Mouse (Mus musculus): ENCODE measurements around the gene Ap1g2. TPM values are rescaled to one million over a fixed set of nuclear protein-coding genes. Genes with fewer than 3 reads are reported as not detected.

The Ap1g2 gene
- polyA plus RNA-seq, 1 experiment = 112 TPM

DNA sequence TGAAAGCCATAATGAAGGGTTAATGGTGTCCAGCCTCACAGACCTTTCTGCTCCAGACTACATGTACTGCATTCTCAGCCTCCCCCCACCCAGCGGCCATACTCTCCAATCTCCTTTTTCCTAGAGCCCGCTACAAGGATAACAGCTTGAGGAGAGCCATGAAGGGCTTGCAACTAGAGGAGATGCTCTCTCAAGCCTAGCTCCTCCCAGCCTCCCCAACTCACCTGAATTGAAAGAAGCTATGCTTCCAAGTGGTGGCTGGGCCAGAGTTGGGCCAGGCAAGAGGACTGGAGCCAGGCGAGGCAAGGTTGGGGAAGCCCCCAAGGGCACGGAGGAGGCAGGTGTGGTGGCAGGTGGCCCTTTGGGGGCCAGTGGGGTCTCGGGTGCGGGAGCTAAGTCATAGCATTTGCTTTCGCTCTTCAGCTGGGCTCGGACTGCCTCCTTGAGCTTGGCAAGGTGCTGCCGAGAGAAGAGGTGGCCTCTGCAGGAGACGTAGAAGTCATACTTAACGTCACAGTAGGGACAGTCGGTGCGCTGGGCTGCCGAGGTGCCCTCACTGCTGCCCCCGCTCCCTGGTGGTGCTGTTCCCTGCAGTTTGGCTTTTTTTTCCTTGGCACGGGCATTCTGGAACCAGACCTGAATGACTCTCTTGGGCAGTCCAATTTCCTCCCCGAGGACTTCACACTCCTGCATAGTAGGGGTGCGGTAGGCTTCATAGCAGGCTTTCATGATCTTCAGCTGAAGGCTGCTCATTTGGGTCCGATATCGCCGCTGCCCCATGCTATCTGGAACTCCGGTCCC lies 42.6 kb downstream of the Ap1g2 start:
- Histone ChIP-seq H3K4me1 (ENCODE audit: control insufficient read depth, insufficient read depth, low read length) (no peaks in the 10 kb centered on the region), H3K4me3 (replicated peaks; ENCODE audit: control insufficient read depth, low read depth, low read length) (no peak overlapping the region), H3K27ac (ENCODE audit: control insufficient read depth, insufficient read depth, low read depth, low read length, poor library complexity) (no peak overlapping the region)
- TF ChIP-seq POLR2A (IDR thresholded peaks at IDR 0.05; ENCODE audit: borderline replicate concordance, control insufficient read depth, low read depth, low read length) (no peak), CTCF (IDR thresholded peaks at IDR 0.05; ENCODE audit: control insufficient read depth, insufficient read depth, low read length) (no peak)
- 87% methylated on average over 22 of the region's 22 CpGs for WGBS

DNA sequence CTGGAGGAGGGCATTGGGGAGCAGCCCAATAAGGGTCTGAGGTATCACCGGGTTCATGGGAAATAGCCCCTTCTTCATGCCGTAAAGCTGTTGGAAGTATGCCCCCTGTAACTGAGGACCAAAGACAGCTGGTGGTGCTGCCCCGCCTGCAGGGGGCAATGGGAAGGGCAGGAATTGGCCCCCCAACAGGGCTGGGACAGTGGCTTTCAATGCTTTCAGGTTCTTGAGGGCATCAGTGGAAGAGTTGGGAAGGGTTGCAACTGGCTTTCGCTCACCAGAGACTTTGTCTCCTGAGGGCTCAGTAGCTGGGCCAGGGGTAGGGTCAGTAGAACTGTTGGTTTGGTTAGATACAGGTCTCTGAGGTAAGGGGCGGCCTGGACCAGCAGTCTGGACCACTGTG lies 43.3 kb downstream of the Ap1g2 start:
- Histone ChIP-seq H3K27ac (ENCODE audit: control insufficient read depth, insufficient read depth, low read depth, low read length, poor library complexity) (no peak overlapping the region), H3K4me3 (replicated peaks; ENCODE audit: control insufficient read depth, low read depth, low read length) (no peak overlapping the region), H3K4me1 (ENCODE audit: control insufficient read depth, insufficient read depth, low read length) (no peaks in the 10 kb centered on the region)
- no peak for TF ChIP-seq CTCF (IDR thresholded peaks at IDR 0.05; ENCODE audit: control insufficient read depth, insufficient read depth, low read length)
- TF ChIP-seq POLR2A (IDR thresholded peaks at IDR 0.05; ENCODE audit: borderline replicate concordance, control insufficient read depth, low read depth, low read length) = no peak
- WGBS = 74% methylated on average over 5 of the region's 5 CpGs

DNA sequence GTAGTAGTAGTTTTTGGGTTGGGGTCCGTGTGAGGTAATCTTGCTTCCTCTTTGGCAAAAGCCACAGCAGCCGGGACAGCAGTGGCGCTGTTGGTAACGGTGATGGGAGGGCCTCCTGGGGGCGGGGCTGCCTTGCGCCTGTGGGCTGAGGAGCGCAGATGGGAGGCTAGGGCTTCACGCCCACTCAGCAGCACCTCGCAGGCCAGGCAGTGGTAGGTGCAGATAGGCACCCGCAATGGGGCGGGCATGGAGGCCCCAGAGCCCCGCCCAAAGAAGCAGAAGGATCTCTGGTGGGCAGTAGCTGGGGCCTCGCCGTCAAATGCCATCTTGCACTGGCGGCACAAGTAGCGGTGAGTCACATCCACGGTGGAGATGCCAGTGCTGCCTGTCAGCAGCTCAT lies 43.8 kb downstream of the Ap1g2 start:
- no peaks in the 10 kb centered on the region for H3K4me1 ChIP-seq (ENCODE audit: control insufficient read depth, insufficient read depth, low read length)
- no peak for TF ChIP-seq CTCF (IDR thresholded peaks at IDR 0.05; ENCODE audit: control insufficient read depth, insufficient read depth, low read length)
- TF ChIP-seq POLR2A (IDR thresholded peaks at IDR 0.05; ENCODE audit: borderline replicate concordance, control insufficient read depth, low read depth, low read length) = no peak
- no peak overlapping the region for H3K4me3 ChIP-seq (replicated peaks; ENCODE audit: control insufficient read depth, low read depth, low read length)
- 2% methylated on average over 17 of the region's 17 CpGs for WGBS
- H3K27ac ChIP-seq (ENCODE audit: control insufficient read depth, insufficient read depth, low read depth, low read length, poor library complexity) = no peak overlapping the region; the same call in 1 of the 2 replicates

DNA sequence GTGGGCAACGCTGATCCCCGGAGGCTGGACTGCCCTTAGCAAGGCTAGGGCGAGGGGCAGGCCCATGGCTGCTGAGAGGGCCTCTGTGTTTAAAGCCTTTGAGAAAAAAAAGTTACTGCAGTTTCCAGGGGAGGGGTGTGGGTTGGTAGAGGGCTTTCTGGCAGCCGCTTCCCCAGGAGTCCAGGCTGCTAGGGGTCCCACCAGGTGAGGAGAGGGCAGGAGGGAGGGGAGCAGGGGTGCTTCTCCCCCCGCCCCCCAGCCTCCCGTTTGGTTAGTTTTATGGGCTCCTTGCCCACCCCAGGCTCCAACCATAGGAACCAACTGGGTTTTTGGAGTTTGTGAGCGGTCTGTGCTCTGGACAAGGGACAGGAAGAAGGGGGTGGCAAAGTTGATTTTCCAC lies 44.5 kb downstream of the Ap1g2 start:
- Histone ChIP-seq H3K27ac (ENCODE audit: control insufficient read depth, insufficient read depth, low read depth, low read length, poor library complexity) (no peak overlapping the region), H3K4me1 (ENCODE audit: control insufficient read depth, insufficient read depth, low read length) (no peaks in the 10 kb centered on the region), H3K4me3 (replicated peaks; ENCODE audit: control insufficient read depth, low read depth, low read length) (no peak overlapping the region)
- no peak for TF ChIP-seq POLR2A (IDR thresholded peaks at IDR 0.05; ENCODE audit: borderline replicate concordance, control insufficient read depth, low read depth, low read length)
- no peak for TF ChIP-seq CTCF (IDR thresholded peaks at IDR 0.05; ENCODE audit: control insufficient read depth, insufficient read depth, low read length)
- WGBS = 54% methylated on average over 7 of the region's 7 CpGs

DNA sequence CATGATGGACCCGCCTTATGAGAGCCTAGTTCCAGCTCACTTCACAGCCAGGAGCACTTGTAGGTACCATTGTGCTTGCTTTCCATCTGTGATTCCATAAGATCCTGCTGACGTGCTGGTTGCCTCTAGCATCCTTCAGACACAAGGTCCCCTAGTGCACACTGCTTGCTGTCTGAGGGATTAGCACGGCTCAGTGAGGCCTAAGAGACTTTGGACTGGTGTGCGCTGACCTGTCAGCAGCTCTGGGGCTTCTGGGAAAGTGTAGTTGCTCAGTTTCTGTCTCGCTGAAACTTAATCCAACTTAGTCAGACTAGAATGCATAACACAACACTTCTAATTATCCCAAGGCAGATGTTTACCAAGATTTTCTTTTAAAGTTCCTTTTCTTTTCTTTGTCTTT lies 46.5 kb downstream of the Ap1g2 start:
- no peak overlapping the region for H3K4me3 ChIP-seq (replicated peaks; ENCODE audit: control insufficient read depth, low read depth, low read length)
- 84% methylated on average over 5 of the region's 5 CpGs for WGBS

DNA sequence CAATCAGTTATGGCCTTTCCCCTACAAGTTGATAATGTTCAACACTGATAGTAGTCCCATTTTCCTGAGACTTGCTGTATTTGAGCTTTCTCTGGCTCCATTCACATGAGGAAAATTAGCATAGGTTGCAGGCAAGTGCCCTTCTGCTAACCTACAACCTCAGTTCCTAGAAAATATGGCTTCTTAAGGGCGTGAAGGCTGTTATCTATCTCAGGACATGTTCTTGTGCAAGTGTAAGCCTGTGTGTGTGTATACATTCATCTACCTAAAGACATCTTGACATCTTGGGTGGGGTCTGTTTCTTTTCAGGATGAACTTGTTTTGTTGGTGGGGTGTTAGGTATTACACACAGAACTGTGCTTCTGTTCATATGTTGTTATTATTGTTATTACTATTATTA lies 47.4 kb downstream of the Ap1g2 start:
- TF ChIP-seq POLR2A (IDR thresholded peaks at IDR 0.05; ENCODE audit: borderline replicate concordance, control insufficient read depth, low read depth, low read length) = no peak
- TF ChIP-seq CTCF (IDR thresholded peaks at IDR 0.05; ENCODE audit: control insufficient read depth, insufficient read depth, low read length) = no peak
- no peak overlapping the region for H3K4me3 ChIP-seq (replicated peaks; ENCODE audit: control insufficient read depth, low read depth, low read length)
- 64% methylated on average over 1 of the region's 1 CpGs for WGBS
- H3K4me1 ChIP-seq (ENCODE audit: control insufficient read depth, insufficient read depth, low read length) = no peaks in the 10 kb centered on the region
- H3K27ac ChIP-seq (ENCODE audit: control insufficient read depth, insufficient read depth, low read depth, low read length, poor library complexity) = no peak overlapping the region

More for the DNA sequence above, 46.5 kb downstream of the Ap1g2 start:
- Histone ChIP-seq H3K27ac (ENCODE audit: control insufficient read depth, insufficient read depth, low read depth, low read length, poor library complexity) (no peak overlapping the region), H3K4me1 (ENCODE audit: control insufficient read depth, insufficient read depth, low read length) (no peaks in the 10 kb centered on the region)
- TF ChIP-seq CTCF (IDR thresholded peaks at IDR 0.05; ENCODE audit: control insufficient read depth, insufficient read depth, low read length) = no peak
- TF ChIP-seq POLR2A (IDR thresholded peaks at IDR 0.05; ENCODE audit: borderline replicate concordance, control insufficient read depth, low read depth, low read length) = no peak

DNA sequence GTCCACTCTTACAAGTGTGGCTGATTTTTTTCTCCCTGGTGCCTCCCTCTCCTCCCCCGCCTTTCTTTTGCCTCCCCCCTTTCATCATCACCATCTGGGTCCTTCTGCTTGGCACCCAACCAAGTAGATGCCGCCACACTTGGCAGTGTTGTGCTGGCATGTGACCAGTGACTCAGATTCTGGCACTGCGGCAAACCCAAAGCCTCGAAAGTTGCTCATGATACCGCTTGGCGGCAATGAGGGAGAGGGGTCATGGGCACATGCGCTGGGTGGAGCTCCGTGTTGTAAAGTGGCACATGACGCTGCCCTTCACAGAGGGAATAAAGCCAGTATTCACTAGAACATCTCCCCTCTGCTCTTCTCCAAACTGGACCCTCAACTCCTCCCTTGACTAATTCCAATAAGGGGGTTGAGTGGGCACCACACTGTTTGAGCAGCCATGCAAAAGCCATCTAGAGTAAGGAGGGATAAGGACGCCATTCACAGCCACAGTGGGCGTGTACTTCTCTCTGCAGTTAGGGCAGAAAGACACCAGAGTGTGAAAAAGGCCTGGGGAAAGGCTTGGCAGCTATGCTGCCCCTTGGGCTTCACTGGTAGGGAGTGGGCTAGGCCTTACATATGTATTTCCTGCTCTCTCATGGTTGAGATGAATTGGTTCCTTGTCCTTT lies 51.1 kb downstream of the Ap1g2 start:
- Histone ChIP-seq H3K27ac (ENCODE audit: control insufficient read depth, insufficient read depth, low read depth, low read length, poor library complexity) (no peak overlapping the region), H3K4me1 (ENCODE audit: control insufficient read depth, insufficient read depth, low read length) (no peaks in the 10 kb centered on the region; the same call in 1 of the 2 replicates), H3K4me3 (replicated peaks; ENCODE audit: control insufficient read depth, low read depth, low read length) (no peak overlapping the region)
- TF ChIP-seq CTCF (IDR thresholded peaks at IDR 0.05; ENCODE audit: control insufficient read depth, insufficient read depth, low read length) = no peak
- TF ChIP-seq POLR2A (IDR thresholded peaks at IDR 0.05; ENCODE audit: borderline replicate concordance, control insufficient read depth, low read depth, low read length) = no peak
- 10% methylated on average over 11 of the region's 11 CpGs for WGBS

DNA sequence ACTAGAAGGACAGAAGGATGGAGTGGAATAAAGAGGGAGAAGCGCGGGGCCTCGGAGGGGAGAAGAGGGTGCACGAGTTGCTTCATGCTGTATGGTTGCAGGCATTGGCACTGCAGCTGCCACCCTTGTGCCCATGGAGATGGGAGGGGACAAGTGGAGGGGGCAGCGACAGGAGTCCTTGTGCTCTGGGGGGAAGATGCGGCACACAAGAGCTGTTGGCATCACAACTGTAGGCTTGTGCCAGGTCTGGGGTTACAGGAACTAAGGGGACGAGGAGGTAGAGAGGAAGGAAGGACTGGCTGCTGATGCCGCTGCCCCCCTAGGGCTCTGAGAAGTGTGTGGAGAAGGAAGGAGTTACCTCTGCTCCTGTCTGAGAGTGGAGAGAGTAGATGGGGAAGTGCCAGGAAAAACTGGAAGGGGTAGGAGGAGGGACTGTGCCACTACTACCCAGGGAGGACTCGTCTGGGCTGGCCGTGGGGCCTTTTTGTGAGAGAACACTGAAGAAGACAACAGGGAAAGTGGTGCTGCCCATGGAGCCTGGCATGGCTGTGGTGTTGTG lies 52.1 kb downstream of the Ap1g2 start:
- no peak for TF ChIP-seq CTCF (IDR thresholded peaks at IDR 0.05; ENCODE audit: control insufficient read depth, insufficient read depth, low read length)
- TF ChIP-seq POLR2A (IDR thresholded peaks at IDR 0.05; ENCODE audit: borderline replicate concordance, control insufficient read depth, low read depth, low read length) = no peak
- WGBS = 21% methylated on average over 10 of the region's 10 CpGs
- no peak overlapping the region for H3K4me3 ChIP-seq (replicated peaks; ENCODE audit: control insufficient read depth, low read depth, low read length)
- H3K27ac ChIP-seq (ENCODE audit: control insufficient read depth, insufficient read depth, low read depth, low read length, poor library complexity) = no peak overlapping the region
- no peaks in the 10 kb centered on the region; the same call in 1 of the 2 replicates for H3K4me1 ChIP-seq (ENCODE audit: control insufficient read depth, insufficient read depth, low read length)

All from bone marrow, adult 2 months (tissue).